Mouse (Mus musculus) embryonic fibroblast, embryonic 13.5 days (primary cell): ENCODE measurements around the gene Soga1.

Experiments
- CTCF ChIP-seq: IDR thresholded peaks from 2 replicates; pipeline ENCODE4 v1.5.1; 2011; ENCODE audit warnings: mild to moderate bottlenecking, control low read depth, low read length, moderate library complexity, borderline replicate concordance; ENCODE audit not compliant: insufficient read depth
- POLR2A ChIP-seq: IDR thresholded peaks from 2 replicates; pipeline ENCODE4 v1.6.1; 2011; ENCODE audit warnings: low read depth, mild to moderate bottlenecking, control low read depth, low read length, moderate library complexity

DNA sequence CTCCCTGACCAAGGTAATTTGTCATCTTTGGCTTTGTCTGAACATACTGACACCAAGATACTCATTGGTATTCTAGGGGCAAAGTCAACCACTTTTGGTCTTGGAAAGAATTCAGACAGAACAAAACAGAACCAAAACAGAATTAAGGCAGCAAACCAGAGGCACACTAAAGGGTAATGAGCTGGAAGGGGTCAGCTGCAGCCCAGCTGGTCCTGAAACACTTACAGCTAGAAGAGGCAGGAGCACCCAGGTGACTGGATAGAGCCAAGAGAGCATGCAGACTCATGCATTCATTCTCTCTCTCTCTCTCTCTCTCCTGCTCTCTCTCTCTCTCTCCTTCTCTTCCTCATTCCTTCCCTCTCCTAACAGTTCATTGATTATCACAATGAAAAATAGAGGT is 102.3 kb downstream of the Soga1 start:
- no peak for TF ChIP-seq CTCF
- TF ChIP-seq POLR2A: no peak
